Mouse (Mus musculus): ENCODE results near the gene Ip6k3. TPM values are rescaled to one million over a fixed set of nuclear protein-coding genes. Genes with fewer than 3 reads are reported as not detected.

The Ip6k3 gene
- 0.02 and 0.04 TPM in 2 replicates for polyA plus RNA-seq (2012)

DNA sequence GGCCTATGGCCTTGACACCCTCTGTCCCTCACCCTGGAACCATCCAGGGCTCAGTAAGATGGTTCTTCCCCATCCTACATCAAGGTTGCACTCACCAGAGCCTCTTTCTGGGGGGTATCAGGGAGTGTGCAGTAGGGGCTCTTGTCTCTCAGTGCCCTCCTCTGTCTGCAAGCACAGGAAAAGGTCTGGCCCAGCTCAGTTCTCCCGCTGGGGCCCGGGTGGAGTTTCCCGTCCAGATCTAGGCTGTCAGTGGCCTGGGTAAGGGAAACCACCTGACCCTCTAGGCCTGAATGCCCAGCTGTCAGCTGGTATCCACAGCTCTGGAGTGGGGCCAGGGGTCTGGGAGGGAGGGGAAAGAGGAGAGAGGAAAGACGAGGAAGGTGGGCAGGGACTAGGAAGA is at the start of gene Ip6k3:
Gene Ip6k3 (minus strand): TSS at position 251 of the 400 bp plus-strand sequence.

DNA sequence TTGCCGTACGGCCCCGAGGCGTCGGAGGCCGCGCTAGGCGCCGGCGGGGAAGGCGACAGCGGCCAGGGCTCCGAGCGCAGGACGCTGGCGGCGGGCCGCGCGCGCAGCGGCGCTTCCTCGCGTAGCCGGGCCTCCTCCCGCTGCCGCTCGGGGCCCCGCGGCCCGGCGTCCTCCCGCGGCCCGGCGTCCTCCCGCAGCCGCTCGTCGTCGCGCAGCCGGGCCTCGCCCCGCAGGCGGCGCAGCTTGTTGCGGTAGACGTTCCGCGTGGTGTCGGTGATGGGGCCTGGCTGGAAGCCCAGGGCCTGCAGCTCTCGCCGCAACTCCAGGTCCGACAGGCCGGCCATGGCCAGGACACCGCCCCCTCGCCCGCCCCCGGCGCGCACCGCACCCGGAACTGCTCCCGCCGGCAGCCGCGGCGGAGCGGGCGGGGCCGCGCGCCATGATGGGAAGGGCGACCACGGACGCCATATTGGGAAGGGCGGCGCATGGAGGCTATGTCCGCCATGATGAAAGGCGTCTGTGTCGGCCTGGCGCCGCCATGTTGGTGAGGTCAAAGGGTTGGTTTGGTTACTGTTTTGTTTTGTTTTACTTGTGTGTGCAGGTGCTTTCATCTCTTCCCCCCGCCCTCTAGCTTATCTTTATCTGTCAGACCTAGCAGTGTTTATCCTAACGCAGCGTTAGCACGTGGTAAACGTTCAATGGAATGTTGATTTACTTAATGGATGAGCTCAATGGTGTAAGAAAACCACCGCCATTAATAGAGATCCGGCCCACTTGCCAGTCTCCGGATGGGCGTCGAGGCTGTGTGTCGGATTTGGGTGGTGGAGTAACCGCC is 36.7 kb upstream of the Ip6k3 start, which contains the start of gene Lemd2:
Gene Lemd2 (minus strand): TSS at position 395 of the 835 bp plus-strand sequence.

DNA sequence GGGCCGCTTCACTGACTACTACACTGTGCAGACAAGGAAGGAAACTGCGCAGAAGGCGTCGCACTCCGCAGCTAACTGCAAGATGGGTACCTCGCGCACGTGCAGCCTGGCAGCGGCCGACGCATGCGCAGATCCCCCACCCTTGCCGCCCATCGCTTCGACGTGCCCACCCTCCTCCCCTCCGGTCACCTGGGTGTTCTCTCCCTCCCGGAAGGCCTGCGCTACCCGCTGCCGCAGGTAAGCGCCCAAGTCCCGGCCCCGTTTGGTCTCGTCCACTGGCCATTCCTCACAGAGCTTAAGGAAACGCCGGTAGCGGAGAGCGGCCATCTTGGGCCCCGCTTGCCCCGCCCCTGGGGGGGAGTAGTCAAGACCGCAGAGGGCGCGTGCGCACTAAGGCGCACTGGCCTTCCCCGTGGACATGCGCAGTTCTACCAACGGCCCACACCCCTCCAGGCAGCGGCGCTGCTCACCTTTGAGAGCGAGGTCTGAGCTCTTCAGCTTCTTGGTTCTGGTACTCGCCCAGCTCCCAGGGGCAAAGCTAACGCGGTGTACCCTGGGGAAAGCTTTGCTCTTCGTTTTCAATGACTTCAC is 33.9 kb downstream of the Ip6k3 start, which contains the start of gene Uqcc2:
Gene Uqcc2 (minus strand): TSS at position 366 of the 591 bp plus-strand sequence.

Other genes with a start within 250 kb of the Ip6k3 start
- gene Phf1, start 234.7 kb downstream of the Ip6k3 start, polyA plus RNA-seq (2012), result 48.1 and 52.8 TPM in 2 replicates
- 458 and 468 TPM in 2 replicates for gene Cuta, start 228.2 kb downstream of the Ip6k3 start, polyA plus RNA-seq (2012)
- gene Syngap1, start 226.5 kb downstream of the Ip6k3 start, polyA plus RNA-seq (2012), result 18.5 and 29.4 TPM in 2 replicates
- gene Zbtb9, start 194.6 kb downstream of the Ip6k3 start, polyA plus RNA-seq (2012), result 5.6 and 5.7 TPM in 2 replicates
- gene Bak1, start 138.8 kb downstream of the Ip6k3 start, polyA plus RNA-seq (2012), result 241 and 300 TPM in 2 replicates
- 9.0 and 10.8 TPM in 2 replicates for gene Itpr3, start 110.5 kb downstream of the Ip6k3 start, polyA plus RNA-seq (2012)
- gene Uqcc2, start 33.9 kb downstream of the Ip6k3 start, polyA plus RNA-seq (2012), result 236 and 242 TPM in 2 replicates
- 112 and 133 TPM in 2 replicates for gene Lemd2, start 36.7 kb upstream of the Ip6k3 start, polyA plus RNA-seq (2012)

Data from megakaryocyte-erythroid progenitor cell, adult 5 weeks (primary cell).